Mouse (Mus musculus) bone marrow macrophage, adult 2 months (primary cell): ENCODE data around the gene Rufy3. TPM values are rescaled to one million over a fixed set of nuclear protein-coding genes. Genes with fewer than 3 reads are reported as not detected.

ENCODE experiments used
- H3K27ac ChIP-seq: 2 replicates; pipeline ENCODE4 v1.5.1; 2012; ENCODE audit warnings: low read depth, low read length; ENCODE audit not compliant: insufficient read depth
- H3K4me1 ChIP-seq: 2 replicates; pipeline ENCODE4 v1.6.1; 2012; ENCODE audit warnings: low read length; ENCODE audit not compliant: control insufficient read depth, insufficient read depth
- H3K4me3 ChIP-seq: 2 replicates; pipeline ENCODE4 v1.5.1; 2012; ENCODE audit warnings: mild to moderate bottlenecking, low read length, moderate library complexity; ENCODE audit not compliant: insufficient read depth
- CTCF ChIP-seq: IDR thresholded peaks from 2 replicates; pipeline ENCODE4 v1.5.1; 2012; ENCODE audit warnings: low read depth, mild to moderate bottlenecking, low read length, moderate library complexity
- POLR2A ChIP-seq: IDR thresholded peaks from 2 replicates; pipeline ENCODE4 v1.6.1; 2012; ENCODE audit warnings: mild to moderate bottlenecking, low read depth, low read length, borderline replicate concordance
- polyA plus RNA-seq: library from polyadenylated mRNA; stranded (reverse); fragments of >200 nt; gene quantifications from 2 replicates; pipeline ENCODE4 v1.2.4, GENCODE M21; 2012; ENCODE audit not compliant: missing spikeins, insufficient read depth, insufficient read length

The Rufy3 gene
- polyA plus RNA-seq, 1 experiment, result 38.1 TPM

GRCm38 (mm10) chr5:88649250-88650173, 84.7 kb downstream of the Rufy3 start:
- no peaks in the 10 kb centered on the region for H3K4me1 ChIP-seq
- TF ChIP-seq CTCF (no peak), POLR2A (no peak)
- no peak overlapping the region for H3K4me3 ChIP-seq
- H3K27ac ChIP-seq, result no peak overlapping the region

- Histone ChIP-seq H3K27ac (no peak overlapping the region), H3K4me1 (no peaks in the 10 kb centered on the region), H3K4me3 (no peak overlapping the region)
- TF ChIP-seq POLR2A, result no peak
- no peak for TF ChIP-seq CTCF
These were observed 87.7 kb downstream of the Rufy3 start for GRCm38 (mm10) chr5:88652589-88652988.

DNA sequence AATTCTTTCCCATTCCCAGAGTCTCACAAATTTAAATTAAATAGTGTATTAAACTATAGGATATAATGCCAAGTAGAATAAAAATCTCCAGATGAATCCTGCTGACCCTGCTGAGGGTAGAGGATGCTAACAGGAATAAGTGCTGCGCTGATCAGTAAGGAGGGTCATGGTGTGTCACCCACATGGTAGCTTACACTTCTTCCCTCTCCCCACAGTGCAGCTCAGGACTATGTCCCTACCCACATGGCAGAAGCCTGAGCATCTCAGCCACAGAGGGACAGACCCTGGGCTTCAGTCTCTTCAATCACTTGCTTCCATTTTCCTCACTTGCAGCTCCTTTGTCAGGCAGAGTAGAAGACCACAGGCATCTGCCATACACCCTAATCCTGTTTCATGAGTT, 93.0 kb downstream of the Rufy3 start:
- H3K4me3 ChIP-seq, result no peak overlapping the region
- no peak overlapping the region for H3K27ac ChIP-seq
- TF ChIP-seq CTCF, result no peak
- TF ChIP-seq POLR2A, result no peak
- no peaks in the 10 kb centered on the region for H3K4me1 ChIP-seq

- no peak overlapping the region for H3K4me3 ChIP-seq
- no peaks in the 10 kb centered on the region for H3K4me1 ChIP-seq
- no peak for TF ChIP-seq POLR2A
- TF ChIP-seq CTCF, result no peak
- no peak overlapping the region for H3K27ac ChIP-seq
These were observed 98.3 kb downstream of the Rufy3 start for GRCm38 (mm10) chr5:88663151-88663550.

DNA sequence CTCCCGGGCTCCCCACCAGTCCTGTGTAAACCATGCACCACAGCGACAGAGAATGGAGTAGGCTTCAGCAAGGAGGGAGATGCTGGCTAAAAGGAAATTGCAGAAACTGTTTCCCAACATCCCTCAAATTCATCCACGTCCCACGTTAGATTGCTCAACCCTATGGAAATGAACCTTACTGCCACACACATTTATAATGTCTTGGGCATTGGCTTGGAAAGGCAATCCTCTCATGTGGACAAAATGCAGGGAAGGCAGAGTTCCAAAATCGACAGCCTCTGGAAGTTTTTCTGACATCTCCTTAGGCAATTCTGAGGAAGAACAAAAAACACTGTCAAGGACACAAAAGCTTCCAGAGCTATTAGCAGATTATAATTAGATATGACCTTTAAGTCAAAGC, 99.0 kb downstream of the Rufy3 start:
- Histone ChIP-seq H3K4me1 (no peaks in the 10 kb centered on the region), H3K27ac (no peak overlapping the region), H3K4me3 (no peak overlapping the region)
- no peak for TF ChIP-seq POLR2A
- no peak for TF ChIP-seq CTCF

DNA sequence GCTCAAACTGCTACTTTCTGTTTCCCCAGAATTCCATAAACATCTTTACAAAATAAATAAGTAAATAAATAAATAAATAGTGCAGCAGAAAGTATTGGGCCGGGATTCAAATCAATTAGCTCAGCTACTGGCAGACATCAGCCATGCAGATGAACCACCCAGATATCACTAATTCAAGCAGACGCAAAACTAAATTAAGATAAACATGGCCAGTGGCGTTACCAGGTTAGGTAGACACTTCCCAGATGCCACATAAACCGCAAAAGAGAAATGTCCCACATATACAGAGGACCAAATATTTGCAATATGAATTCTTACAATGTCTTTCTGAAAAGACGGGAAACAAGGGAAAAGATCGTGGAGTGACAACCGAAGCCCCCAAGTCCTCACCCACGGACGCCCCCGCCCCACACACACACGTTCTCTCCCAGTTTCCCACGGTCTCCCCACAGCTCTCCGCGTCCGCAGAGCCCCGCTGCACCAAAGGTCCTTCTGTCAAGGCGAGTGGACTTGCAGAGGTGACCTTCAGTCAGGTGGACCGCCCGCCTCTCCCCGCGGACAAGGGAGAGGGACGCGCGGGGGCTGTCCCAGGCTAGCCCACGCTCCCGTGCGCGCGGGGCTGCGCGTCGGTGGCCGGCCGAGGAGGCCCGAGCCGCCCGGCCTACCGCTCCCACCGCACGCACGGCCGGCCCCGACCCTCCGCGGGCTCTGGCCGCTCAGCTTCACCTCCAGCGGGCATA, 110.0 kb downstream of the Rufy3 start:
- H3K4me3 ChIP-seq, result peak overlapping the region; percentile 92
- TF ChIP-seq POLR2A, result no peak
- TF ChIP-seq CTCF, result no peak
- H3K4me1 ChIP-seq, result peaks cover 21% of the 10 kb centered on the region
- peak overlapping the region; percentile 71 for H3K27ac ChIP-seq

DNA sequence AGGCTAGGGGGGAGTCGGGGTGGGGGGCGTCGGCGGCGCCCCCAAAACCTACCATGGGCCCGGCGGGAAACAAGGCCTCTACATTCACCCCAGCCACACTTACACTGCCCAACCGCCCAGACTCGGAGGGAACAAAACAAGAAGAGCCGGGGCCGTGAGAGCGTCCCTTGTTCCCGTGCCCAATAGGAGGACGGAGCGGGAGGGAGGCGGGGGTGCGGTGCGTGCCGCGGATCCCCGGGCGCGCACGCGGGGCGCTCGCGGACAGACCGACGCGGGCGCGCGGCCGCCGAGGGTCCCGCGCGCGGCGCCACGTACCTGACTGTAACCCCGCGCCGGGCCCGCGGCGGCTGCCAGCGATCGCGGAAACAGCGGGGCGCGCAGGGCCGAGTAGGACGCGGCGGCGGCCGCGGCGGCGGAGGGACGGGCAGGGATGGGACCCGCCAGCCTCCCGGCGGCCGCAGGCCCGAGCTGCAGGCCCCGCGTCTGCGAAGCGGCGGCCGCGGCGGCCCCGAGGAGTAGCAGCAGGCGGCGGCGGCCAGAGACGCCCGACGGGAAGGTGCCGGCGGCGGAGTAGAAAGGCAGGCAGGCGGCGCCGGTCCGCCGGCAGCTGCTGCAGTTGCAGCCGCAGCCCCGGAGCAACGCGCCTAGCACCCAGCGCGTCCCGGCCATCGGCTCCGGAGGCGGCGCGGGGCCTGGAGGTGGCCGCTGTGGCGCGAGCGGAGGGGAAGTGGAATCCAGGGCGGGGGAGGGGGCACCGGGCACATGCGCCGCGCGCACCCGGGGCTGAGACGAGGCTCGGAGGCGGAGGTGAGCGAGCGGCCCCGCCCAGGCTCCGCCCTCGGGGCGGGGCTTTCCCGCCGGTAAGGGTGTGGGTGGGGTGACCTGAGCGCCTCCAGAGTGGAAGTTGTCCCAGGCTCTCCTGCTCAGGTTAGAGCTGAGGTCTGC, 110.9 kb downstream of the Rufy3 start, which contains the start of gene Grsf1:
Gene Grsf1 (minus strand): TSS at position 729 of the 945 bp plus-strand sequence.
- TF ChIP-seq CTCF, result no peak
- TF ChIP-seq POLR2A, result no peak
- peak within 1 kb of the TSS; percentile 71 for H3K27ac ChIP-seq
- peaks cover 21% of the 10 kb centered on the region for H3K4me1 ChIP-seq
- H3K4me3 ChIP-seq, result peak within 1 kb of the TSS; percentile 92

DNA sequence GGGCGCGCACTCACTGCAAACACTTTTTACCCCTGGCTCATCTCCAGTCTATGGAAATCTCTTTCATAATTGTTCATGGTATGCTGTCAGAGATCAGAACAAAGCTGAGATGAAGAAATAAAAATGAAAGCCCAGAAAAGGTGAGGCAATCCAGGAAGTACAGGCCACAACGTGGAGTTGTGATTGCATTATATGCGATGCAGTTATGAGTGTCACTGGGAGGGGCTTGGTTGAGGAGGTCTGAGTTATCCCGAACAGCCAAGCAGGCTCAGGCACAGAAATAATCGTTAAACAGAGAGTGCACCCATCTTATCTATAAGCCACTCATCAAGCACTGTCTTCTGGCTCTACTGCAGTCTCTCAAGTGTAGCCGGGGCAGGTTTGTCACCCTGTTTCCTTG, 114.1 kb downstream of the Rufy3 start:
- H3K4me1 ChIP-seq, result peaks cover 16% of the 10 kb centered on the region
- TF ChIP-seq POLR2A, result no peak
- TF ChIP-seq CTCF, result no peak
- H3K27ac ChIP-seq, result no peak overlapping the region

DNA sequence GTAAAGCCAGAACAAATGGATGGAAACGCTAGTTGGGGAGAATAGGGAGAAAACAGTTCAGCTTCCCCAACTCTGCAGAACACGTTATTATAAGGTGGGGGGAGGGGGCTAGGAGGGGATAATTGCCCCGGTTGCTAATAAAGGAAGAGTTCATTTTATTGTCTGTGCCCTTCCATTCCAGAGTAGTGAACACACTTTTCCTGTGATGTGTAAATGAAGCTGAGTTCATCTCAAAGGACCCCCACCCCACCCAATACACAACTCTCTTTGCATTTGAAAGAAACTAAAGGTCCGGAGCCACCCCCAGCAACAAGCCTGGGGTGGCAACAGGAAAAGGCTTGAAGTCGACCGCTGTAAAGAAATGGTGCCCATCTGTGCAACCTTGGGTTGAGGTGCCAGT, 114.5 kb downstream of the Rufy3 start:
- no peak overlapping the region for H3K27ac ChIP-seq
- no peak overlapping the region for H3K4me3 ChIP-seq
- H3K4me1 ChIP-seq, result peaks cover 16% of the 10 kb centered on the region
- TF ChIP-seq CTCF (no peak), POLR2A (no peak)

More for the DNA sequence above, 114.1 kb downstream of the Rufy3 start:
- H3K4me3 ChIP-seq, result no peak overlapping the region
